Mouse (Mus musculus): Measurements from ENCODE around the gene Tle2.

DNA sequence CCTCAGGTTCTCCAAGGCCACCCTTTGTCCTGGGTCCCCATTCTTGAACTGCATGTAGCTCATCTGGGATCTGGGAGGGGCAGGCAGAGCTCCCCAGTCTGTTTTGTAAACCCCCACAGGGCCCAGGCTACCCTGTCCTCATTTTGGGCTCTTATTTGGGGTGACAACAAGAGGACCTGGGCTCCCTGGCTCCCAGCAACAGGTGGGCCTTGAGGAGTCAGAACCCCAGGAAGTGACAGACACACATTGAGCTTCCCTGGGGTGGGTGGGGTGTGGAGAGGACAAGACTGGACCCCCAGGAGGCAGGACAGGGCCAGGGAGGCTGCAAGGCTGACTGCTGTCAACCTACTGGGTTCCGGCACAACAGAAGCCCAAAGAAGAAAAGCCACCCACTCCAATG, 30.7 kb upstream of the Tle2 start:
- no peak for TF ChIP-seq POLR2A (IDR thresholded peaks at IDR 0.05; ENCODE audit: extremely low read depth, insufficient read depth, low read length)
- no peak for TF ChIP-seq CTCF (IDR thresholded peaks at IDR 0.05; ENCODE audit: low read depth, low read length)

All from liver, adult 2 months (tissue).